40 mouse cellular contexts compared by ENCODE assay signal in genomic region chr6:88207403-88208033, GRCm38 (mm10). TPM values are rescaled to one million over a fixed set of nuclear protein-coding genes. Genes with fewer than 3 reads are reported as not detected.
"Had no signal": no experiment of that assay in that cellular context is flagged by ENCODE, and none has a peak within 500 bp of the region (broad histone marks: within the 10 kb centered on the region; RNA-seq: fewer than 3 reads in every experiment).

No protein-coding gene starts in this region.

- H3K9me3 ChIP-seq: heart, embryonic 13.5 days; heart, embryonic 15.5 days; hindbrain, embryonic 13.5 days; hindbrain, embryonic 15.5 days; kidney, embryonic 15.5 days; limb, embryonic 10.5 days; limb, embryonic 12.5 days had no signal

- H3K4me1 ChIP-seq: hindbrain, embryonic 15.5 days had no signal

- H3K4me3 ChIP-seq: heart, adult 2 months; heart, embryonic 13.5 days; heart, embryonic 15.5 days; hindbrain, embryonic 13.5 days; hindbrain, embryonic 15.5 days; kidney, embryonic 15.5 days; limb, embryonic 10.5 days; limb, embryonic 12.5 days had no signal

- DNase-seq: gastrocnemius, postnatal 14 days; gastrocnemius, postnatal 36 days; heart, adult 11 months; heart, adult 2 months; heart, postnatal 14 days; heart, postnatal 36 days; kidney, adult 11 months; kidney, adult 2 months; kidney, adult 9 months; kidney, postnatal 14 days; kidney, postnatal 36 days; layer of hippocampus, adult 9-11 months; layer of hippocampus, postnatal 36 days; liver had no signal

- ATAC-seq: hindbrain, postnatal 0 days; intestine, embryonic 16.5 days had no signal

- H3K36me3 ChIP-seq: heart, embryonic 13.5 days; heart, embryonic 15.5 days; hindbrain, embryonic 13.5 days; hindbrain, embryonic 15.5 days; limb, embryonic 10.5 days; limb, embryonic 12.5 days had no signal

RNA-seq across cellular contexts. Expression of gene Dnajb8, which starts 14.6 kb away (rescaled TPM):
- total RNA-seq: gastrocnemius, adult 18-20 months; gastrocnemius, adult 8-10 months; gastrocnemius, postnatal 14 days; gastrocnemius, postnatal 36 days; heart, adult 2 months; heart, postnatal 14 days; heart, postnatal 36 days; hematopoietic stem cell, adult 5-6 weeks; hindbrain, postnatal 0 days; layer of hippocampus, adult 18-20 months; layer of hippocampus, adult 8-10 months; layer of hippocampus, postnatal 14 days; layer of hippocampus, postnatal 36 days; left cerebral cortex, adult 18-20 months; left cerebral cortex, postnatal 14 days; left cerebral cortex, postnatal 36 days had no signal
- polyA plus RNA-seq: heart, embryonic 11.5 days; heart, embryonic 13.5 days; heart, embryonic 15.5 days; heart, postnatal 0 days; hindbrain, embryonic 11.5 days; hindbrain, embryonic 13.5 days; hindbrain, embryonic 15.5 days; hindbrain, postnatal 0 days; intestine, embryonic 14.5 days; intestine, embryonic 16.5 days; kidney, adult 2 months; kidney, embryonic 15.5 days; kidney, postnatal 0 days; large intestine, adult 2 months; limb, embryonic 10.5 days; limb, embryonic 12.5 days; limb, embryonic 14.5 days; liver, embryonic 11.5 days had no signal
